Mouse (Mus musculus) hindbrain, embryonic 11.5 days (tissue): ENCODE measurements at regions not wholly inside any gene's neighbourhood (a gene's known extent, or its start where the extent isn't known, plus 50 kb on each side); places are given as distances from the start of the nearest gene placed in this dataset.

ENCODE experiments used
- ATAC-seq: fragments of 200-750 bp; cut with Nextera tagmentation; 2 replicates; pipeline ENCODE4 v1.8.0; 2017; ENCODE audit warnings: mild to moderate bottlenecking, moderate TSS enrichment, moderate library complexity; ENCODE audit not compliant: low FRiP score
- DNase-seq: peaks from one replicate; pipeline ENCODE4 v3.0.0-alpha.2; 2015; ENCODE audit warnings: low spot score
- H3K27ac ChIP-seq: fragments of 300-500 bp; sonication (generic); 2 replicates; pipeline ENCODE4 v1.5.1; 2014; ENCODE audit warnings: mild to moderate bottlenecking, low read depth, low read length
- H3K27me3 ChIP-seq: fragments of 300-500 bp; sonication (generic); 2 replicates; pipeline ENCODE4 v1.6.1; 2014; ENCODE audit warnings: mild to moderate bottlenecking, low read length, moderate library complexity, mixed read lengths; ENCODE audit not compliant: control insufficient read depth, insufficient read depth
- H3K36me3 ChIP-seq: fragments of 300-500 bp; sonication (generic); 2 replicates; pipeline ENCODE4 v1.6.1; 2014; ENCODE audit warnings: mild to moderate bottlenecking, low read length, moderate library complexity, mixed read lengths; ENCODE audit not compliant: control insufficient read depth, insufficient read depth
- H3K4me1 ChIP-seq: fragments of 300-500 bp; sonication (generic); replicated peaks from 2 replicates; pipeline ENCODE4 v1.6.1; 2014; ENCODE audit warnings: low read length, mixed read lengths; ENCODE audit not compliant: control insufficient read depth, insufficient read depth
- H3K4me2 ChIP-seq: fragments of 300-500 bp; sonication (generic); replicated peaks from 2 replicates; pipeline ENCODE4 v1.6.1; 2014; ENCODE audit warnings: mild to moderate bottlenecking, low read depth, low read length
- H3K4me3 ChIP-seq: fragments of 300-500 bp; sonication (generic); 2 replicates; pipeline ENCODE4 v1.5.1; 2014; ENCODE audit warnings: low read depth, low read length
- H3K9ac ChIP-seq: fragments of 300-500 bp; sonication (generic); 2 replicates; pipeline ENCODE4 v1.6.1; 2014; ENCODE audit warnings: low read depth, low read length
- H3K9me3 ChIP-seq: fragments of 300-500 bp; sonication (generic); 2 replicates; pipeline ENCODE4 v1.6.1; 2016; ENCODE audit warnings: low read length; ENCODE audit not compliant: control insufficient read depth
- WGBS: fragments of 180-500 bp; shearing (Covaris S2); extraction: QIAGEN DNeasy Blood & Tissue Kit; methylation state at CpG from one replicate; pipeline ENCODE4 v1.1.7; 2014; 5-methylcytosine and 5-hydroxymethylcytosine counted together

DNA sequence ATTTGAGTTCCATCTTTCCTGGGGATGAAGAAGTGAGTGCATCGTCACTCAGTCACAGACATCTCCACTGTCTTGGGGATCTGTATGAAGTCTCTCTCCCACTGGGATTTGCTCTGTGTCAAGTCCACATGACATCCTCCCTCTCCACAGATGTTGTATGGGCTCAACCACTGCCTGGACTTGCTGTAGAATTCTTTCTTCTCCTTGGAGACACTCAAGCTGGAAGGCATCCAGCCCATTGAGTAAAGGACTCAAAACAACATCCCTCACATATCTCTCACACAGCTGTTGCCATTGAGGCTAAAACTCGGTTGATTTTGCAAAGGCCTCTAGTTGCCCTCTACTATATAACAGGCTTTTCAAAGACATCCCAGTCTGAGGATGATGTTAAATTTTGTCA is 71.0 kb upstream of the Rxfp2 start:
- Histone ChIP-seq H3K36me3 (no peaks in the 10 kb centered on the region), H3K27ac (no peak overlapping the region), H3K9me3 (no peaks in the 10 kb centered on the region), H3K4me3 (no peak overlapping the region), H3K4me1 (no peaks in the 10 kb centered on the region), H3K9ac (no peak overlapping the region), H3K4me2 (no peak overlapping the region), H3K27me3 (no peaks in the 10 kb centered on the region)
- no peak for ATAC-seq
- 87% methylated on average over 2 of the region's 2 CpGs for WGBS
- no peak for DNase-seq

DNA sequence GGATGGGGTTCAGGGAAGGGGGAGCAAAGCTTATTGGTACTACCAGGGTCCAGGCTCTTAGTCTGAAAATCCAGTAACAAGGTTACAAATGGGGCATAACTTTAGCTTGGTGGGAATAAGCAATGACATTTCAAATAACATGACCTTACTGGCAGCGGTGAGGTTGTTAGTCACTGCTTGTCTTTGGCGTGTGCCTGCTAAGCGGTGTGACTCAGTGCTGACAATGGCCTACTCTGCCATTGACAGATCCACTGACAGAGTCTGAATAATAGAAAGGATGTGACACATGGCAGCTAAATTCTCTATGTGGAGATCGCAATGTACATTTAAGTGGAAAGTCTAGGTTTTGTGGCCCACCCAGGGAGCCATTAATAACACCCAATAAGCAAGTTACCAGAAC is 61.5 kb upstream of the Rxfp2 start:
- DNase-seq (no peak), ATAC-seq (no peak)
- Histone ChIP-seq H3K36me3 (no peaks in the 10 kb centered on the region), H3K4me1 (no peaks in the 10 kb centered on the region), H3K4me3 (no peak overlapping the region), H3K4me2 (no peak overlapping the region), H3K9ac (no peak overlapping the region), H3K27ac (no peak overlapping the region), H3K9me3 (no peaks in the 10 kb centered on the region), H3K27me3 (no peaks in the 10 kb centered on the region)
- 88% methylated on average over 4 of the region's 4 CpGs for WGBS

DNA sequence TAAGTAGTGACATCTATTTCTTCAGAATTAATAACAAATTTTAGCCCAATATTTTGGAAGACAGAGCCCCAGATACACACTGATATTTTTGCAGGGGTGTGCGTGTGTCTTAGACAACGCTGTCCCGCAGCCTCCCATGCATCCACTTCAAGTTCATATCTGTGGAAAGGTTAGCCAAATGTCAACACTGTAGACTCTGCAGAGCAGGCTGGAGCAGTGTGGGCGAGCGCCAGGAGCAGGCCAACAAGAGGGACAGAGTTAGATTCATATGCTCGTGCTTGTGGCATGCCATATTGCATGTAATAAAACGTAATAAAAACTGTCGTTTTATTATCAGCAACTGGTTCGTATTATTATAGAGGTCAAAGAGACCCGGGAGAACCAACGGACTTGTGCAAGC is 57.3 kb upstream of the Rxfp2 start:
- H3K4me1 ChIP-seq = no peaks in the 10 kb centered on the region
- H3K36me3 ChIP-seq = no peaks in the 10 kb centered on the region
- H3K4me2 ChIP-seq = no peak overlapping the region
- H3K27me3 ChIP-seq = no peaks in the 10 kb centered on the region
- DNase-seq (no peak), ATAC-seq (no peak)
- no peak overlapping the region for H3K27ac ChIP-seq
- no peak overlapping the region for H3K4me3 ChIP-seq
- no peak overlapping the region for H3K9ac ChIP-seq
- WGBS = 95% methylated on average over 11 of the region's 11 CpGs
- H3K9me3 ChIP-seq = no peaks in the 10 kb centered on the region

DNA sequence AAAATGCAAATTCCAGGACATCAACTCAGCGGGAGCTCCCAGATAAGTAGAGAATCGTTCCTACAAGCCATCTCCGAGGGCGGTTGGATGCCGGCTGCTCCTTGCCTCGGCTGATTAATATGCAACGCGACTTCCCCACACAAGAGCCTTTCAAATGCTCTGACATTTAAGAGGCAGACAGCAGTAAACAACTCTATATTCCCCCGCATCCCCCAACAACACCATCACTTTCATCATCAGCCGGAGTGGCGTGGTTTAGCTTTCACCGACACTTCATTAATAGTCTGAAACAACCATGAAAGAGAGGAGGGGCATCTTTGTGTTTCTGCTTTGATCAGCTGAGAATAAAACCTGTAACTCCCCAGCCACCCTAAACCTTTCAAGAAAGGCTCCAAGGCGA is 53.7 kb upstream of the Rxfp2 start:
- DNase-seq (no peak), ATAC-seq (no peak)
- no peak overlapping the region for H3K4me3 ChIP-seq
- H3K36me3 ChIP-seq = no peaks in the 10 kb centered on the region
- no peaks in the 10 kb centered on the region for H3K27me3 ChIP-seq
- no peak overlapping the region for H3K9ac ChIP-seq
- H3K4me2 ChIP-seq = 0 out of 2 replicates have a peak overlapping the region, but pooled peaks have one; percentile 14
- 16% methylated on average over 13 of the region's 13 CpGs for WGBS
- H3K27ac ChIP-seq = no peak overlapping the region
- H3K9me3 ChIP-seq = no peaks in the 10 kb centered on the region
- no peaks in the 10 kb centered on the region for H3K4me1 ChIP-seq
